Comparison of ENCODE assay signal across 26 mouse cellular contexts in genomic region chr12:105029890-105030289, GRCm38 (mm10). TPM values are rescaled to one million over a fixed set of nuclear protein-coding genes. Genes with fewer than 3 reads are reported as not detected.
A peak's percentile ranks its signal among the peaks of the same experiment; 100 is the strongest.
DNase-seq lines count a peak whose midpoint lies in the region; ATAC-seq and TF ChIP-seq lines count a peak whose summit lies in the region.
"Had no signal": no experiment of that assay in that cellular context is flagged by ENCODE, and none has a peak within 500 bp of the region (broad histone marks: within the 10 kb centered on the region; RNA-seq: fewer than 3 reads in every experiment).

No protein-coding gene starts in this region.

- H3K27me3 ChIP-seq in megakaryocyte, embryonic 14.5 days (replicated peaks), result no peaks in the 10 kb centered on the region
- no peaks in the 10 kb centered on the region for H3K27me3 ChIP-seq in liver, embryonic 12.5 days (replicated peaks)
- H3K27me3 ChIP-seq in liver, postnatal 0 days (ENCODE audit: insufficient read depth, low read length), result no peaks in the 10 kb centered on the region
- H3K27me3 ChIP-seq: forebrain, embryonic 13.5 days; heart, embryonic 15.5 days; hindbrain, embryonic 12.5 days had no signal

- H3K4me2 ChIP-seq in liver, embryonic 12.5 days, result peak overlapping the region; percentile 84
- H3K4me2 ChIP-seq in liver, postnatal 0 days (ENCODE audit: low read depth, low read length), result peak overlapping the region; percentile 82; the same call in 1 of the 2 replicates

- TF ChIP-seq CTCF in liver, postnatal 0 days (IDR thresholded peaks at IDR 0.05; ENCODE audit: low read depth), result no peak

- H3K9ac ChIP-seq in liver, embryonic 12.5 days, result no peak overlapping the region
- no peak overlapping the region for H3K9ac ChIP-seq in liver, postnatal 0 days (replicated peaks)
- H3K9ac ChIP-seq: forebrain, embryonic 13.5 days; heart, embryonic 15.5 days; hindbrain, embryonic 12.5 days had no signal

- TF ChIP-seq EP300 in liver, postnatal 0 days (IDR thresholded peaks at IDR 0.05; ENCODE audit: low read depth), result no peak

- peaks cover 81% of the 10 kb centered on the region for H3K4me1 ChIP-seq in megakaryocyte, embryonic 14.5 days
- peaks cover 76% of the 10 kb centered on the region for H3K4me1 ChIP-seq in liver, embryonic 12.5 days
- peaks cover 33% of the 10 kb centered on the region for H3K4me1 ChIP-seq in liver, postnatal 0 days (ENCODE audit: insufficient read depth)

- H3K4me3 ChIP-seq in megakaryocyte, embryonic 14.5 days (replicated peaks), result peak overlapping the region; percentile 64
- peak overlapping the region; percentile 87 for H3K4me3 ChIP-seq in liver, embryonic 12.5 days
- H3K4me3 ChIP-seq in liver, postnatal 0 days (ENCODE audit: low read depth, low read length), result no peak overlapping the region

- peaks cover 29% of the 10 kb centered on the region for H3K36me3 ChIP-seq in megakaryocyte, embryonic 14.5 days (replicated peaks; ENCODE audit: low read length)
- peaks cover 39% of the 10 kb centered on the region for H3K36me3 ChIP-seq in liver, embryonic 12.5 days
- peaks cover 13% of the 10 kb centered on the region for H3K36me3 ChIP-seq in liver, postnatal 0 days (replicated peaks; ENCODE audit: insufficient read depth, low read length)

- no peaks in the 10 kb centered on the region for H3K9me3 ChIP-seq in megakaryocyte, embryonic 14.5 days
- H3K9me3 ChIP-seq in liver, embryonic 12.5 days (replicated peaks), result no peaks in the 10 kb centered on the region
- H3K9me3 ChIP-seq in liver, postnatal 0 days (ENCODE audit: low read length), result no peaks in the 10 kb centered on the region
- H3K9me3 ChIP-seq: forebrain, embryonic 13.5 days; heart, embryonic 15.5 days; hindbrain, embryonic 12.5 days had no signal

- DNase-seq in cerebellum, adult 11 months, result peak; percentile 11
- DNase-seq in cerebellum, adult 11-12 months, result no peak
- DNase-seq in liver, postnatal 0 days, result no peak
- no peak for DNase-seq in right cerebral cortex, postnatal 25 days
- DNase-seq in heart, adult 18-20 months, result no peak
- DNase-seq: adrenal gland, postnatal 25 days; gastrocnemius, postnatal 10 days; heart, postnatal 36 days; kidney, adult 8-10 months; layer of hippocampus, postnatal 36 days; right cerebral cortex, postnatal 4 days; thymus, adult 18-20 months; thymus, postnatal 25 days had no signal

- peak overlapping the region; percentile 100 for H3K27ac ChIP-seq in liver, embryonic 12.5 days
- no peak overlapping the region for H3K27ac ChIP-seq in liver, postnatal 0 days (ENCODE audit: low read depth)
- H3K27ac ChIP-seq: forebrain, embryonic 13.5 days; heart, embryonic 15.5 days; hindbrain, embryonic 12.5 days; hindbrain, postnatal 0 days; kidney, postnatal 0 days; stomach, postnatal 0 days had no signal

- 89% methylated on average over 9 of the region's 9 CpGs for WGBS in liver, embryonic 12.5 days (ENCODE audit: insufficient replicate concordance)
- 82% methylated on average over 9 of the region's 9 CpGs for WGBS in liver, postnatal 0 days (ENCODE audit: insufficient replicate concordance)

- ATAC-seq in megakaryocyte, adult 5-6 weeks (ENCODE audit: poor library complexity, severe bottlenecking), result no peak
- no peak for ATAC-seq in liver, embryonic 12.5 days
- no peak for ATAC-seq in liver, postnatal 0 days
- ATAC-seq: forebrain, embryonic 13.5 days; hindbrain, postnatal 0 days; intestine, embryonic 16.5 days; lung, postnatal 0 days; midbrain, embryonic 16.5 days had no signal

RNA-seq across cellular contexts. Expression of gene Glrx5, which starts 2.6 kb away (rescaled TPM):
- 46.1 and 131 TPM in 2 replicates for polyA plus RNA-seq in megakaryocyte, embryonic 14.5 days (2012; ENCODE audit: insufficient read depth, low replicate concordance)
- 24.8 and 35.1 TPM in 2 replicates for total RNA-seq in megakaryocyte, adult 5-6 weeks (2015)
- total RNA-seq in megakaryocyte, adult 5-6 weeks (2017), result 10.0 and 10.7 TPM in 2 replicates
- 719 and 730 TPM in 2 replicates for polyA plus RNA-seq in liver, embryonic 12.5 days (2016; fragmentation: Nextera tagmentation; extraction: Ambion mirVana)
- polyA plus RNA-seq in liver, postnatal 0 days (2015; fragmentation: Nextera tagmentation; extraction: Ambion mirVana), result 349 and 355 TPM in 2 replicates
- total RNA-seq in heart, adult 18-20 months (2021), result 100 to 1,000 TPM in 1 of 2 experiments, 10 to 100 TPM in 1; 83.8 to 111 TPM

RNA-seq across cellular contexts. Expression of gene Syne3, which starts 20.3 kb away (rescaled TPM):
- 4.2 and 6.8 TPM in 2 replicates for polyA plus RNA-seq in megakaryocyte, embryonic 14.5 days (2012; ENCODE audit: insufficient read depth, low replicate concordance)
- 14.1 and 17.8 TPM in 2 replicates for total RNA-seq in megakaryocyte, adult 5-6 weeks (2015)
- 26.9 and 28.4 TPM in 2 replicates for total RNA-seq in megakaryocyte, adult 5-6 weeks (2017)
- polyA plus RNA-seq in liver, embryonic 12.5 days (2016; fragmentation: Nextera tagmentation; extraction: Ambion mirVana), result 2.1 and 2.5 TPM in 2 replicates
- 1.3 and 2.3 TPM in 2 replicates for polyA plus RNA-seq in liver, postnatal 0 days (2015; fragmentation: Nextera tagmentation; extraction: Ambion mirVana)
- total RNA-seq in heart, adult 18-20 months (2021), result 1 to 10 TPM; 7.9 to 8.3 TPM
- polyA plus RNA-seq: midbrain, embryonic 11.5 days had no signal
